Mouse (Mus musculus) gastrocnemius, adult 2 months (tissue): ENCODE results near the gene Cacnb4. TPM values are rescaled to one million over a fixed set of nuclear protein-coding genes. Genes with fewer than 3 reads are reported as not detected.

Source experiments
- DNase-seq: peaks from one replicate; pipeline ENCODE4 v3.0.0; 2022
- H3K27ac ChIP-seq: fragments of 200-600 bp; 2 replicates; pipeline ENCODE4 v1.8.1; 2022; ENCODE audit warnings: mild to moderate bottlenecking
- H3K4me3 ChIP-seq: fragments of 200-600 bp; 2 replicates; pipeline ENCODE4 v1.8.1; 2022; ENCODE audit warnings: mild to moderate bottlenecking, moderate library complexity
- CTCF ChIP-seq: fragments of 200-600 bp; IDR thresholded peaks from 2 replicates; pipeline ENCODE4 v1.8.1; 2022; ENCODE audit warnings: antibody characterized with exemption, mild to moderate bottlenecking, moderate library complexity
- intact Hi-C: fragments of 180-260 bp; cut with DNase I; formaldehyde crosslinking; loops from one replicate; pipeline ENCODE4 v1.15.1; 2025
- total RNA-seq, 2 experiments: library from RNA; stranded (reverse); gene quantifications; 2 replicates each; pipeline ENCODE4 v1.2.3; 2021

The Cacnb4 gene
- total RNA-seq, 2 experiments from 2014 or later, result 0.20 to 0.31 TPM

GRCm38 (mm10) chr2:52590340-52590969, 86.2 kb downstream of the Cacnb4 start:
- TF ChIP-seq CTCF, result no peak
- DNase-seq, result peak; percentile 24
- H3K27ac ChIP-seq, result peak overlapping the region; percentile 53
- intact Hi-C loops, result loop anchor here (5.0 kb wide), 3 partner anchors 163 to 283 kb away; no protein-coding TSS in a partner anchor
- peak overlapping the region; percentile 41 for H3K4me3 ChIP-seq

GRCm38 (mm10) chr2:52589514-52589913, 87.1 kb downstream of the Cacnb4 start:
- H3K27ac ChIP-seq, result no peak overlapping the region
- intact Hi-C loops, result no loop called here
- DNase-seq, result no peak
- H3K4me3 ChIP-seq, result no peak overlapping the region
- peak; percentile 41 for TF ChIP-seq CTCF

- intact Hi-C loops, result no loop called here
- DNase-seq, result no peak
- no peak for TF ChIP-seq CTCF
- no peak overlapping the region for H3K27ac ChIP-seq
- H3K4me3 ChIP-seq, result no peak overlapping the region
These were observed 91.2 kb downstream of the Cacnb4 start for GRCm38 (mm10) chr2:52585384-52585783.

GRCm38 (mm10) chr2:52581132-52581781, 95.4 kb downstream of the Cacnb4 start:
- DNase-seq, result no peak

GRCm38 (mm10) chr2:52580697-52581096, 95.9 kb downstream of the Cacnb4 start:
- Histone ChIP-seq H3K4me3 (0 out of 2 replicates have a peak overlapping the region, but pooled peaks have one; percentile 2), H3K27ac (peak overlapping the region; percentile 58)
- TF ChIP-seq CTCF, result no peak
- DNase-seq, result peak; percentile 61
- intact Hi-C loops, result no loop called here

More at GRCm38 (mm10) chr2:52581132-52581781, 95.4 kb downstream of the Cacnb4 start:
- Histone ChIP-seq H3K27ac (peak overlapping the region; percentile 58), H3K4me3 (no peak overlapping the region)
- TF ChIP-seq CTCF, result no peak
- intact Hi-C loops, result no loop called here

- intact Hi-C loops, result loop anchor here (5.0 kb wide), 1 partner anchor 142 kb away; no protein-coding TSS in a partner anchor
- Histone ChIP-seq H3K4me3 (no peak overlapping the region), H3K27ac (peak overlapping the region; percentile 64)
- peak; percentile 75 for DNase-seq
- no peak for TF ChIP-seq CTCF
These were observed 97.8 kb downstream of the Cacnb4 start for GRCm38 (mm10) chr2:52578846-52579245.

GRCm38 (mm10) chr2:52577700-52578099, 98.9 kb downstream of the Cacnb4 start:
- intact Hi-C loops, result loop anchor here (5.0 kb wide), 1 partner anchor 140 kb away; no protein-coding TSS in a partner anchor
- Histone ChIP-seq H3K4me3 (no peak overlapping the region), H3K27ac (peak overlapping the region; percentile 64; the same call in 1 of the 2 replicates)
- no peak for DNase-seq
- no peak for TF ChIP-seq CTCF

- Histone ChIP-seq H3K4me3 (no peak overlapping the region), H3K27ac (peak overlapping the region; percentile 65)
- DNase-seq, result peak; percentile 59
- intact Hi-C loops, result loop anchor here (5.0 kb wide), 1 partner anchor 139 kb away; no protein-coding TSS in a partner anchor
- TF ChIP-seq CTCF, result no peak
These were observed 100.1 kb downstream of the Cacnb4 start for GRCm38 (mm10) chr2:52576546-52576945.

GRCm38 (mm10) chr2:52575637-52576175, 100.9 kb downstream of the Cacnb4 start:
- TF ChIP-seq CTCF, result no peak
- no peak overlapping the region for H3K4me3 ChIP-seq
- peak overlapping the region; percentile 65; the same call in 1 of the 2 replicates for H3K27ac ChIP-seq
- DNase-seq, result no peak
- intact Hi-C loops, result loop anchor here (5.0 kb wide), 1 partner anchor 138 kb away; no protein-coding TSS in a partner anchor

- peak; percentile 27 for DNase-seq
- Histone ChIP-seq H3K27ac (peak overlapping the region; percentile 20; the same call in 1 of the 2 replicates), H3K4me3 (no peak overlapping the region)
- intact Hi-C loops, result loop anchor here (5.0 kb wide), 2 partner anchors 38 to 138 kb away; no protein-coding TSS in a partner anchor
- TF ChIP-seq CTCF, result peak; percentile 56
These were observed 101.7 kb downstream of the Cacnb4 start for GRCm38 (mm10) chr2:52574929-52575328.

GRCm38 (mm10) chr2:52572221-52572620, 104.4 kb downstream of the Cacnb4 start:
- H3K4me3 ChIP-seq, result no peak overlapping the region
- no peak overlapping the region for H3K27ac ChIP-seq
- TF ChIP-seq CTCF, result no peak
- intact Hi-C loops, result loop anchor here (5.0 kb wide), 1 partner anchor 35 kb away; no protein-coding TSS in a partner anchor
- no peak for DNase-seq

- intact Hi-C loops, result loop anchor here (5.0 kb wide), 1 partner anchor 34 kb away; no protein-coding TSS in a partner anchor
- DNase-seq, result no peak
- H3K4me3 ChIP-seq, result no peak overlapping the region
- TF ChIP-seq CTCF, result no peak
- H3K27ac ChIP-seq, result no peak overlapping the region
These were observed 105.2 kb downstream of the Cacnb4 start for GRCm38 (mm10) chr2:52571339-52571968.
